Mouse (Mus musculus) kidney, adult 2 months (tissue): Measurements from ENCODE around the gene Gm9918.

Source experiments
- CTCF ChIP-seq: fragments of 200-500 bp; conservative IDR thresholded peaks from 2 replicates; pipeline ENCODE4 v1.5.1; 2011; ENCODE audit warnings: low read depth, mild to moderate bottlenecking, control low read depth, low read length, moderate library complexity, mixed read lengths; ENCODE audit not compliant: insufficient read depth, insufficient read length
- POLR2A ChIP-seq: fragments of 200-500 bp; IDR thresholded peaks from one replicate; pipeline ENCODE4 v1.6.1; 2011; ENCODE audit warnings: low read depth, low read length, control low read depth

DNA sequence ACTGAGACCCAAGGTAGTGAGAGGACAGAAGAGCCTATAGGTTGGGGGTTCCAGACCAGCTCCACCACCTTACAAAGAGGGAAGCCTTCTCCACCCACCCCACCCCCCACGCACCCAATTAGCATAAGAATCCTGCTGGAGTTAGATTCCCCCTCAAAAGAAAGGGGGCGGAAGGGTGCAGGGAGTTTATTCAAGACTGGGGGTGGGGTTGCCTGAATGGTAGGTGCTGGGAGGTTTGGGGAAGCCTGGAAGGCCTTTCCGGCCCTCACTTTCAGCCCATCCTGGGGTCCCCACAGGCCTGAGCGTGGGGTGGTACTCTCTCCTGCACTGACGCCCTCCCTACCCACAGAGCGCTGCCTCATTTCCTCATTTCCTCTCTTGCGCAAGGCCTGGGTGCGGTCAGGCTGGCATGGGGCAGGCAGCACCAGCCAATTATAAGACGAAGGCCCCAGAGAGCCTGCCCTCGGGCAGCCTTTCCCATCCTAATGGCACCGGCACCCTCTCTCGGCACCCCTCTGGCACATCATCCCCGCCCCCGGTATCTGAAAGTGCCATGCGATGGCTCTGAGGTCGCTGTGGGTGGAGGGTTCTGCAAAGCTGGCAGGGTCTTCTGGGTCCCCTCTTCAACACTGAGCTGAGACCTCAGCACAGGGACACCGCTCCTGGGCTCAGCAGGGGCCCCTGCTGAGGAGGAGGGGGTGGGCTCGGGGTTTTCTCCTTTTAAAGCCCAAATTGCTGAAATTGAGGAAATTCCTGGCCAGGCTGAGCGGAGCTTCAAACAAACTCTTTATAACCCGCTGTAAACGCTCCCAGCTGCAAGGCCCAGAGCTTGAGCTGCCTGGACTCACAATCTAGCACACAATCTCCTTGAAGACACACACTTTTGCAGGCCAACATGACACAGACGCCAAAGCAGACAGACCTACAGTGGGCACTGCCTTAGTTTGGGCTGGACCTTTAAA, 26.9 kb upstream of the Gm9918 start:
- TF ChIP-seq CTCF (no peak), POLR2A (no peak)
